Mouse (Mus musculus): ENCODE measurements around the gene Zfp784.

GRCm38 (mm10) chr7:5036136-5036535 lies 2.1 kb downstream of the Zfp784 start:
- no peak for TF ChIP-seq POLR2A (IDR thresholded peaks at IDR 0.05; ENCODE audit: insufficient read depth, low read depth, low read length)
- TF ChIP-seq CTCF (IDR thresholded peaks at IDR 0.05; ENCODE audit: insufficient read depth, low read depth, low read length), result no peak

Data from olfactory bulb, adult 2 months (tissue).